Mouse (Mus musculus) MEL (cell line): ENCODE measurements around the gene Zfp664. TPM values are rescaled to one million over a fixed set of nuclear protein-coding genes. Genes with fewer than 3 reads are reported as not detected.

Experiments
- DNase-seq: peaks from one replicate; pipeline ENCODE4 v3.0.0; 2011; ENCODE audit warnings: low read depth, low spot score
- H3K27ac ChIP-seq: 2 replicates; pipeline ENCODE4 v1.5.1; 2012; ENCODE audit warnings: low read depth, mild to moderate bottlenecking, control low read depth, low read length, moderate library complexity; ENCODE audit not compliant: control insufficient read depth
- H3K27me3 ChIP-seq, 2 experiments: fragments of 150-350 bp in 1 of 2; sonication (generic) in 1 of 2; 2 replicates each; pipeline ENCODE4 v1.6.1; 2012; ENCODE audit warnings: low read length in 2 of 2, mild to moderate bottlenecking in 2 of 2, improper control_type of control experiment in 1 of 2, moderate library complexity in 1 of 2; ENCODE audit not compliant: insufficient read depth in 2 of 2, control insufficient read depth in 1 of 2
- H3K36me3 ChIP-seq, 2 experiments: 2 replicates each; pipeline ENCODE4 v1.6.1; 2012 to 2014; ENCODE audit warnings: low read length in 2 of 2, improper control_type of control experiment in 1 of 2, inconsistent platforms in 1 of 2, mild to moderate bottlenecking in 1 of 2; ENCODE audit not compliant: insufficient read depth in 2 of 2, control insufficient read depth in 1 of 2
- H3K4me1 ChIP-seq, 2 experiments: fragments of 150-350 bp in 1 of 2; sonication (generic) in 1 of 2; 2 replicates each; pipeline ENCODE4 v1.6.1; 2012; ENCODE audit warnings: low read length in 2 of 2, improper control_type of control experiment in 1 of 2, mild to moderate bottlenecking in 1 of 2; ENCODE audit not compliant: insufficient read depth in 2 of 2, control insufficient read depth in 1 of 2
- H3K4me3 ChIP-seq, 2 experiments: fragments of 150-350 bp in 1 of 2; sonication (generic) in 1 of 2; 2 replicates each; pipeline ENCODE4 v1.5.1; 2012; ENCODE audit warnings: low read depth in 2 of 2, low read length in 2 of 2, mild to moderate bottlenecking in 2 of 2, moderate library complexity in 2 of 2, control low read depth in 1 of 2, improper control_type of control experiment in 1 of 2; ENCODE audit not compliant: control insufficient read depth in 1 of 2, insufficient read depth in 1 of 2
- H3K79me2 ChIP-seq: 2 replicates; pipeline ENCODE4 v1.6.1; 2012; ENCODE audit warnings: mild to moderate bottlenecking, low read length, moderate library complexity; ENCODE audit not compliant: control insufficient read depth, poor library complexity, insufficient read depth
- H3K9ac ChIP-seq: 2 replicates; pipeline ENCODE4 v1.6.1; 2012; ENCODE audit warnings: low read depth, mild to moderate bottlenecking, control low read depth, low read length, moderate library complexity; ENCODE audit not compliant: control insufficient read depth, poor library complexity, severe bottlenecking
- H3K9me3 ChIP-seq: fragments of 150-350 bp; sonication (generic); replicated peaks from 2 replicates; pipeline ENCODE4 v1.6.1; 2012; ENCODE audit warnings: mild to moderate bottlenecking, low read length, improper control_type of control experiment, moderate library complexity; ENCODE audit not compliant: insufficient read depth
- CHD1 ChIP-seq: IDR thresholded peaks from 2 replicates; pipeline ENCODE4 v1.6.1; 2012; ENCODE audit warnings: low read depth, mild to moderate bottlenecking, inconsistent platforms, low read length, improper control_type of control experiment
- ELF1 ChIP-seq: IDR thresholded peaks from 2 replicates; pipeline ENCODE4 v1.6.1; 2014; ENCODE audit warnings: low read depth, mild to moderate bottlenecking, inconsistent platforms, low read length, improper control_type of control experiment, moderate library complexity
- HCFC1 ChIP-seq: IDR thresholded peaks from 2 replicates; pipeline ENCODE4 v1.6.1; 2012; ENCODE audit warnings: low read depth, mild to moderate bottlenecking, inconsistent platforms, low read length, improper control_type of control experiment, moderate library complexity
- JUND ChIP-seq: IDR thresholded peaks from 2 replicates; pipeline ENCODE4 v1.6.1; 2011; ENCODE audit warnings: low read depth, mild to moderate bottlenecking, improper control_type of control experiment, low read length
- MAFK ChIP-seq: IDR thresholded peaks from 2 replicates; pipeline ENCODE4 v1.6.1; 2011; ENCODE audit warnings: low read depth, mild to moderate bottlenecking, low read length, improper control_type of control experiment, borderline replicate concordance
- MAZ ChIP-seq: IDR thresholded peaks from 2 replicates; pipeline ENCODE4 v1.6.1; 2012; ENCODE audit warnings: low read depth, mild to moderate bottlenecking, inconsistent platforms, low read length, improper control_type of control experiment
- MEF2A ChIP-seq: IDR thresholded peaks from 2 replicates; pipeline ENCODE4 v1.6.1; 2014; ENCODE audit warnings: low read depth, mild to moderate bottlenecking, inconsistent platforms, low read length, improper control_type of control experiment; ENCODE audit not compliant: poor library complexity, insufficient replicate concordance, severe bottlenecking; ENCODE audit errors: extremely low read depth
- MXI1 ChIP-seq: IDR thresholded peaks from 2 replicates; pipeline ENCODE4 v1.6.1; 2011; ENCODE audit warnings: mild to moderate bottlenecking, low read depth, low read length, improper control_type of control experiment
- MYC ChIP-seq: IDR thresholded peaks from 2 replicates; pipeline ENCODE4 v1.6.1; 2011; ENCODE audit warnings: low read depth, mild to moderate bottlenecking, low read length, improper control_type of control experiment, moderate library complexity
- NELFE ChIP-seq: IDR thresholded peaks from 2 replicates; pipeline ENCODE4 v1.6.1; 2011; ENCODE audit warnings: low read depth, low read length, improper control_type of control experiment
- POLR2A ChIP-seq, 2 experiments: IDR thresholded peaks; 2 replicates each; pipeline ENCODE4 v1.6.1; 2011 to 2012; ENCODE audit warnings: low read length in 2 of 2, mild to moderate bottlenecking in 2 of 2, control low read depth in 1 of 2, improper control_type of control experiment in 1 of 2, low read depth in 1 of 2, moderate library complexity in 1 of 2; ENCODE audit not compliant: control insufficient read depth in 1 of 2, insufficient read depth in 1 of 2, poor library complexity in 1 of 2
- POLR2AphosphoS5 ChIP-seq: IDR thresholded peaks from 2 replicates; pipeline ENCODE4 v1.6.1; 2012; ENCODE audit warnings: low read depth, borderline replicate concordance, mild to moderate bottlenecking, inconsistent platforms, low read length, moderate library complexity, mixed read lengths
- SIN3A ChIP-seq: IDR thresholded peaks from 2 replicates; pipeline ENCODE4 v1.6.1; 2012; ENCODE audit warnings: low read length, improper control_type of control experiment, inconsistent platforms
- TAL1 ChIP-seq: IDR thresholded peaks from 2 replicates; pipeline ENCODE4 v1.6.1; 2012; ENCODE audit warnings: mild to moderate bottlenecking, inconsistent platforms, low read length, moderate library complexity, mixed read lengths
- TBP ChIP-seq: IDR thresholded peaks from 2 replicates; pipeline ENCODE4 v1.8.0; 2011; ENCODE audit warnings: low read depth, low read length, improper control_type of control experiment
- TCF12 ChIP-seq: IDR thresholded peaks from 2 replicates; pipeline ENCODE4 v1.6.1; 2014; ENCODE audit warnings: low read depth, mild to moderate bottlenecking, inconsistent platforms, low read length, improper control_type of control experiment, moderate library complexity
- UBTF ChIP-seq: IDR thresholded peaks from 2 replicates; pipeline ENCODE4 v1.6.1; 2012; ENCODE audit warnings: low read depth, mild to moderate bottlenecking, inconsistent platforms, low read length, improper control_type of control experiment, moderate library complexity, borderline replicate concordance; ENCODE audit not compliant: insufficient read depth
- USF1 ChIP-seq: IDR thresholded peaks from 2 replicates; pipeline ENCODE4 v1.6.1; 2014; ENCODE audit warnings: low read depth, mild to moderate bottlenecking, inconsistent platforms, low read length, improper control_type of control experiment, moderate library complexity
- USF2 ChIP-seq, 2 experiments: IDR thresholded peaks; 2 replicates each; pipeline ENCODE4 v1.6.1; 2011 to 2012; ENCODE audit warnings: improper control_type of control experiment in 2 of 2, low read length in 2 of 2, borderline replicate concordance in 1 of 2, inconsistent platforms in 1 of 2, low read depth in 1 of 2, mild to moderate bottlenecking in 1 of 2; ENCODE audit not compliant: insufficient read depth in 1 of 2
- ZNF384 ChIP-seq: IDR thresholded peaks from 2 replicates; pipeline ENCODE4 v1.6.1; 2012; ENCODE audit warnings: low read depth, mild to moderate bottlenecking, inconsistent platforms, low read length, improper control_type of control experiment
- polyA plus RNA-seq, 2 experiments: library from polyadenylated mRNA; stranded (reverse) in 1 of 2; unstranded in 1 of 2; fragments of >175 nt in 1 of 2; fragments of >200 nt in 1 of 2; gene quantifications; 2 replicates each; pipeline versions ENCODE4 v1.2.1 to v1.2.4; 2012; ENCODE audit warnings: low replicate concordance in 2 of 2, low read depth in 1 of 2; ENCODE audit not compliant: insufficient read length in 2 of 2, insufficient read depth in 1 of 2, missing spikeins in 1 of 2
- total RNA-seq: library from RNA; depleted of rRNA; stranded (reverse); fragments of 300-350 nt; gene quantifications from 2 replicates; pipeline ENCODE4 v1.2.3, GENCODE M21; 2012

The Zfp664 gene
- total and polyA plus RNA-seq, 3 experiments: 18.6 to 205 (median 37.7) TPM

GRCm38 (mm10) chr5:124930603-124931002 is 68.1 kb downstream of the Zfp664 start:
- Histone ChIP-seq H3K79me2 (no peaks in the 10 kb centered on the region), H3K9me3 (no peaks in the 10 kb centered on the region), H3K4me1 (no peaks in the 10 kb centered on the region), H3K4me3 (no peak overlapping the region), H3K36me3 (no peaks in the 10 kb centered on the region), H3K27ac (no peak overlapping the region), H3K9ac (no peak overlapping the region), H3K27me3 (no peaks in the 10 kb centered on the region)
- TF ChIP-seq MAFK (no peak), POLR2AphosphoS5 (no peak), MXI1 (no peak), HCFC1 (no peak), MYC (no peak)
- DNase-seq: no peak

DNA sequence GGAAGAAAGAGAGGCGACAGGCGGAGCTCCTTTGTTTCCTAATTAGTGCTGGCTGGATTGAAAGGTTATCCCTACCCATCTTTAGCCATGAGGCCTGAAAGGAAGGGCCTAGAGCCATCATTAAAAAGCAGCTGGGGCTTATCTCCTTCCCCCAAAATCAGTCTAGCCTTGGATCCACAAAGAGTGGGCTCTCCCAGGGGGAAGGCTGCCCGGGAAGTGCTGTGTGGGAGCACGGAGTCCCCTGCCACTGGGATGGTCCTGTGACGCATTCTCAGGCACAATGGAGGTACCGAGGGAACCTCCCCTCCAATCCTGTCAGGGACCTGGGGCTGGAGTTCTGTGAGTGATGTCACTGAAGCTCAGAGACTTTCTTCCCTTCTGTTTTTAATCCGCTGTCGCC is 68.6 kb downstream of the Zfp664 start:
- no peak overlapping the region for H3K9ac ChIP-seq
- no peak for DNase-seq
- H3K4me1 ChIP-seq: no peaks in the 10 kb centered on the region
- no peaks in the 10 kb centered on the region for H3K27me3 ChIP-seq
- H3K9me3 ChIP-seq: no peaks in the 10 kb centered on the region
- TF ChIP-seq TBP: no peak
- TF ChIP-seq UBTF: no peak
- TF ChIP-seq TAL1: no peak
- no peak for TF ChIP-seq USF2 (IDR thresholded peaks at IDR 0.05; ENCODE audit: borderline replicate concordance in 1 of 2, insufficient read depth in 1 of 2, low read depth in 1 of 2, low read length in 2 of 2)
- TF ChIP-seq TCF12: no peak
- TF ChIP-seq POLR2A (IDR thresholded peaks at IDR 0.05; ENCODE audit: control insufficient read depth in 1 of 2, insufficient read depth in 1 of 2, low read depth in 1 of 2, low read length in 2 of 2, poor library complexity in 1 of 2): no peak
- no peak for TF ChIP-seq ZNF384
- no peak for TF ChIP-seq MEF2A
- TF ChIP-seq HCFC1: no peak
- no peak for TF ChIP-seq POLR2AphosphoS5
- TF ChIP-seq MAZ: no peak
- TF ChIP-seq CHD1: no peak
- no peak for TF ChIP-seq NELFE
- TF ChIP-seq JUND: no peak
- TF ChIP-seq USF1: no peak
- no peak for TF ChIP-seq SIN3A
- no peak for TF ChIP-seq ELF1
- TF ChIP-seq MYC: no peak
- no peak overlapping the region for H3K4me3 ChIP-seq
- no peaks in the 10 kb centered on the region for H3K79me2 ChIP-seq
- H3K27ac ChIP-seq: no peak overlapping the region
- H3K36me3 ChIP-seq: no peaks in the 10 kb centered on the region
